Mouse (Mus musculus) adrenal gland, postnatal 14 days (tissue): ENCODE measurements around the gene Smn1. TPM values are rescaled to one million over a fixed set of nuclear protein-coding genes. Genes with fewer than 3 reads are reported as not detected.

ENCODE experiments used
- total RNA-seq: library from RNA; stranded (reverse); gene quantifications from 2 replicates; pipeline ENCODE4 v1.2.3, GENCODE M21; 2021

The Smn1 gene
- total RNA-seq, 1 experiment from 2014 or later = 28.2 TPM

Other genes with a start within 250 kb of the Smn1 start
- gene Cartpt, start 223.8 kb upstream of the Smn1 start, total RNA-seq = 5.9 and 8.3 TPM in 2 replicates
- gene Mccc2, start 109.2 kb upstream of the Smn1 start, total RNA-seq = 76.8 and 82.5 TPM in 2 replicates
- 34.4 and 36.5 TPM in 2 replicates for gene Bdp1, start 20.8 kb upstream of the Smn1 start, total RNA-seq
- 25.4 and 27.0 TPM in 2 replicates for gene Serf1, start 16.8 kb upstream of the Smn1 start, total RNA-seq
- gene Naip2, start 77.2 kb downstream of the Smn1 start, total RNA-seq = 1.1 and 1.5 TPM in 2 replicates
- gene Naip5, start 121.5 kb downstream of the Smn1 start, total RNA-seq = 2.3 and 2.7 TPM in 2 replicates
- gene Naip6, start 192.8 kb downstream of the Smn1 start, total RNA-seq = 0.30 and 0.75 TPM in 2 replicates